Mouse (Mus musculus) embryonic fibroblast, embryonic 13.5 days (primary cell): Measurements from ENCODE around the gene Rrm2. TPM values are rescaled to one million over a fixed set of nuclear protein-coding genes. Genes with fewer than 3 reads are reported as not detected.
A peak's percentile ranks its signal among the peaks of the same experiment; 100 is the strongest.

Source experiments
- H3K27ac ChIP-seq: 2 replicates; pipeline ENCODE4 v1.5.1; 2012; ENCODE audit warnings: low read length, control low read depth, inconsistent platforms; ENCODE audit not compliant: insufficient read depth
- H3K4me1 ChIP-seq: 2 replicates; pipeline ENCODE4 v1.6.1; 2011; ENCODE audit warnings: low read length; ENCODE audit not compliant: control insufficient read depth, insufficient read depth
- H3K4me3 ChIP-seq: 2 replicates; pipeline ENCODE4 v1.5.1; 2011; ENCODE audit warnings: mild to moderate bottlenecking, control low read depth, low read length; ENCODE audit not compliant: insufficient read depth
- CTCF ChIP-seq: IDR thresholded peaks from 2 replicates; pipeline ENCODE4 v1.5.1; 2011; ENCODE audit warnings: mild to moderate bottlenecking, control low read depth, low read length, moderate library complexity, borderline replicate concordance; ENCODE audit not compliant: insufficient read depth
- POLR2A ChIP-seq: IDR thresholded peaks from 2 replicates; pipeline ENCODE4 v1.6.1; 2011; ENCODE audit warnings: low read depth, mild to moderate bottlenecking, control low read depth, low read length, moderate library complexity
- polyA plus RNA-seq: library from polyadenylated mRNA; stranded (reverse); fragments of >200 nt; gene quantifications from 2 replicates; pipeline ENCODE4 v1.2.4, GENCODE M21; 2011; ENCODE audit warnings: low read depth; ENCODE audit not compliant: missing spikeins, insufficient read length

Gene Rrm2
- 102 and 106 TPM in 2 replicates for polyA plus RNA-seq

DNA sequence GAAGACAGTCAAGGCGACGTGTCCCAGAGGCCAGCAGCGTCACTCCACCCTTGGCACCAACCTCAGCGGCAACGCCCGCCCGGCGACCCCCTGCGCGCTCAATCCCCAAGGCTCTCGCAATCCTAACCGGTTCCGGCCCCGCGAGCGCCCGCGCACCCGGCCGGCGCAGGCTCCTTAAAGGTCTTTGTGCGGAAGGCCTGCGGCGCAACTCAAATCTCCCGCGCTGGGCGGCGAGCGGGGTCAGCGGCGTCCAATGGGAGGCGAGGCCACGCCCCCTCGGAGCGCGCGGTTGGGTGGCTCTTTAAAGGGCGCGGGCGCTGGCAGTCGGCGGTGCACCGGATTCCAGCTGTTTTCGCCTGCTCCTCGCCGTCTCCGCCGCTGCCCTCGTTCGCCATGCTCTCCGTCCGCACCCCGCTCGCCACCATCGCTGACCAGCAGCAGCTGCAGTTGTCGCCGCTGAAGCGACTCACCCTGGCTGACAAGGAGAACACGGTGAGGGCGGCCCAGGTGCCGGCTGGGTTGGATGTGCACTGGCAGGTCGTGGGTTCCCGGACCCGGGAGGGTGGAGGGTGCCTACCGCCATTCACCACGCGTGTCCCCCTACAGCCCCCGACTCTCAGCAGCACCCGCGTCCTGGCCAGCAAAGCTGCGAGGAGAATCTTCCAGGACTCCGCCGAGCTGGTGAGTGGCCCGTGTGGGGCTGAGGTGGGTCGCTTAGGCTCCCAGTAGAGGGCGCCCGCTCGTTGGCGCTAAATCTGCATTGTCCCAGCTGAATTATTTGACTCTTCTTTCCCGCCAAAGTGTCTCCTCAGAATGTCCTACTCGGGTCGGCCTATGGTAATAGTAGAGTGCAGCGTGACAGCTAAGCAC, at the start of gene Rrm2:
Gene Rrm2, plus strand, starts transcription at position 288 of the 870 bp plus-strand sequence.
- 0 out of 2 replicates have a peak, but pooled peaks have one; percentile 9 for TF ChIP-seq CTCF
- TF ChIP-seq POLR2A, result peak; percentile 91
- H3K4me1 ChIP-seq, result peaks cover 8% of the 10 kb centered on the region; the same call in 1 of the 2 replicates
- H3K4me3 ChIP-seq, result peak within 1 kb of the TSS; percentile 57
- H3K27ac ChIP-seq, result peak within 1 kb of the TSS; percentile 83

DNA sequence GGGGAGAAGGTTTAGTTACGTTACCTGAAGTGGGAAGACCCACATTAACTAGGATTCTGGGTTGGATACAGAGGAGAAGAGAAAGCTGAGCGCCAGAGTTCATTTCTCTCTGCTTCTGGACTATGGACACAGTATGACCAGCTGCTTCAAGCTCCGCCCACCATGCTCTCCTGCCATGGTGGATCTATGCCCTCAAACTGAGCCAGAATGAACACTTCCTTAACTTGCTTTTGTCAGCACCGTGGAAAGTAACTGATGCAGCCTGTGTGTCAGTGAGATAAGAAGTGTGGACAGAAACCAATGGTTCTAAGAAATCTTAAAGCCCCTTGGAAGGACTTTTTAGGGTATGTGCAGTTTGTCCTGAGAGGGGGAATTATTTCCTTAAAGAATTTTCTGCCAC, 49.0 kb upstream of the Rrm2 start:
- Histone ChIP-seq H3K4me3 (no peak overlapping the region), H3K27ac (no peak overlapping the region), H3K4me1 (no peaks in the 10 kb centered on the region)
- TF ChIP-seq CTCF, result no peak
- TF ChIP-seq POLR2A, result no peak

DNA sequence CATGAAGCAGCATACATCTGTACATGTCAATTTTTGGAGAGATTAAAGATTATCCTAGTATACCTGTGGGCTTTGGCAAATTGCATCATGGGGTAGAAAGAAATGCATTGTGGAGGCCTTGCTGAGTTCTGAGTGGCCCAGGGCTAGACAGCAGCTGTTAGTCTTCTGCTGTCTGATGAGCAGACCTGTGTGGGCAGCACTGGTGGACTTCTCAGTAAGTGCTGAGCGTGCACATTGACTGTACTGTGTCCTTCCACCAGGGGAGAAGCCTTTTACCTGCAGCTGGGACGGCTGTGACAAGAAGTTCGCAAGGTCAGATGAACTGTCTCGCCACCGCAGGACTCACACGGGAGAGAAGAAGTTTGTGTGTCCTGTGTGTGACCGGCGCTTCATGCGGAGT, 48.1 kb upstream of the Rrm2 start:
- H3K4me1 ChIP-seq, result no peaks in the 10 kb centered on the region
- no peak overlapping the region for H3K4me3 ChIP-seq
- TF ChIP-seq POLR2A, result no peak
- H3K27ac ChIP-seq, result no peak overlapping the region

- no peak overlapping the region for H3K4me3 ChIP-seq
- no peak overlapping the region for H3K27ac ChIP-seq
- no peaks in the 10 kb centered on the region for H3K4me1 ChIP-seq
- no peak for TF ChIP-seq POLR2A
- no peak for TF ChIP-seq CTCF
Measured at GRCm38 (mm10) chr12:24661100-24661499, 46.9 kb upstream of the Rrm2 start.

- TF ChIP-seq CTCF (no peak), POLR2A (no peak)
- Histone ChIP-seq H3K4me1 (no peaks in the 10 kb centered on the region), H3K27ac (no peak overlapping the region), H3K4me3 (no peak overlapping the region)
Measured at GRCm38 (mm10) chr12:24662131-24662530, 45.9 kb upstream of the Rrm2 start.

DNA sequence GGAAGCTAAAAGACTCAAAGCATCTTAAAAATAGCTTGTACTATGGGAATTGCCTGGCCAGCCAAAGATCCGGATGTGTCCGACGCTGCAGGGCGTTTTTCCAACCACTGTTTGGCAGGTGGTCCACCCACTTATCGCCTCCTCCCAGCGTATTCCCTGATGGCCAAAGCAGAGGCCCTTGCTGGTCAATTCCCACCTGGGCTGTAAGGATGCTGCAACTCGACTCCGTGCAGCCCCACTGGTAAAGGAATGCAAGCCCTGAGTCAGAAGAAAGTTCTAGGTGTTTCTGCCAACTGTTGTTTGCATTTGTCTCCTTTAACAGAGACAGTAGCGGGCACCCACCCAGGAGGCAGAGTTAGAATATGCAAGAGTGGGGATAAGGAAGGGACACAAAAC, 27.9 kb upstream of the Rrm2 start:
- Histone ChIP-seq H3K4me1 (0 out of 2 replicates have a peak, but pooled peaks cover 5% of the 10 kb centered on the region), H3K4me3 (no peak overlapping the region), H3K27ac (no peak overlapping the region)
- TF ChIP-seq POLR2A, result no peak
- no peak for TF ChIP-seq CTCF

DNA sequence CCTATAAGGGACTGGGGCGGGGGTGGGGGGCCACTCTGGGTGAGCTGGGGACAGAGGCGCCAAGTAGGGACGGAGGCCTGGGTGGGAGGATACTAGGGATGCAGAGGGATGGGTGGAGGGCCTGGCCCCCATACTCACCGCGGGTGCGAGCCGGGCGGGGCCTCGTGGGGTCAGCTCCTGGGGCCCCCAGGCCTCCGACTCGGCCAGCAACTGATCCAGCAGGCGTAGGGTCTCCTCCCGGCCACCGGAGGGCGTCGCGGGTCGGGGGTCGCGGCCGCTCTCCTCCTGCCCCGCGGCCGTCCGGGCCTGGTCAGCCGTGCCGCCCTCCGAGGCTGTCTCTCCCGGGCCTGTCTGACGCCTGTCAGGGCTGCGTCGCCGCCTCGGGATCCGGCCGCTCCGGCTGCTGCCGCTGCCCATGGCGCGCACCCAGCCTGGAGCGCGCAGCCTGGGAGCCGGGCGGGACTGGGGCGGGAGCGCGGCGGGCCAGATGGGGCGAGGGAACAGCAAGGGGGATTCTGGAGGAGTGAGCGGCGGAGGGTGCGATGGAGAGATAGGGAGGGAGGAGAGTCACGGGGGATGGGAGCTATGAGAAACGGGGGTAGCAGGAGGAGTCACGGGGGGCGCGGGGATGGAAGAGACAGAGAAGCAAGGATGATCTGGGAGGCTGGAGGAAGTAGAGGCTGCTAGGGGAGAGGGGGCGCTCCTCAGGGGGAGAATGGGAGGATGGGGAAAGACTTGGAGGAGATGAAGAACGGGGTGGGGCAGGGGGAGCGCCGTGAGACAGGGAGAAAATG, 27.4 kb upstream of the Rrm2 start:
- TF ChIP-seq POLR2A (peak; percentile 25; the same call in 1 of the 2 replicates), CTCF (no peak)
- H3K27ac ChIP-seq, result no peak overlapping the region

DNA sequence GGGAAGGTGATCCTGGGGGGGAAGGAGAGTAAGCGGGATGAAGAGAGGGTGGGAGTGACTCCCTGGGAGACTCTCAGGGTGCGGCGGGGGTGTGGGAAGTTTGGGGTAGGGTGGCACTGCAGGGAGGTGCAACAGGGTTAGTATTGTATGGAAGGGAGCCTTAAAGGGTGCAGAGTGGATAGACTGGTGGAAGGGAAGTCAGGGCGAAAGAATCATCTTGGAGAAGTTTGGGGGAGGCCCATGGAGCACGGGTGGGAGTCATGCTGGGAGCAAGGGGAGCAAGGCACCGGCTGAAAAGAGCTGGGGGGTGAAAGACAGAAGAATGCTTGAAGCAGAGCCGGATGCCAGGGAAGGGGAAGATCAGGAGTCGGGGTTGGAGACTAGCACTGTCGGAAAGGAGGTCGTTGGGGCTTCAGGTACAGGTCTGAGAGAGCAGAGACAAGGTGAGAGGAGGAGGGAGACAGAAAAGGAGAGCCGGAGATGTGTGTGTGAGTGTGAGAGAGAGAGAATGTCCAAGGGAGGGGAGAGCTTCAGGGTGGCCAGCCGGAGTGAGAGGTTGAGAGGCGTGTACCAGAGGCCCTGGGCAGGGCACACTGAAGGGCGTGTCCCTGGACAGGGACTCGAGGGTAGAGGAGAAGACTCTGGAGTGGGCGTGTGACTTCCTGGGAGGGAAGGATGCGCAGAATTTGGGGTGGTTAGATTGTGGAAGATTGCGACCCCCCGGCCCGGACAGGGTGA, 26.6 kb upstream of the Rrm2 start, which contains the start of gene Cys1:
Gene Cys1, minus strand, starts transcription at position 528 of the 738 bp plus-strand sequence.
- Histone ChIP-seq H3K27ac (no peak within 1 kb of the TSS), H3K4me1 (0 out of 2 replicates have a peak, but pooled peaks cover 5% of the 10 kb centered on the region), H3K4me3 (peak within 1 kb of the TSS; percentile 24)
- TF ChIP-seq POLR2A (no peak), CTCF (no peak)

More for the DNA sequence above, 27.4 kb upstream of the Rrm2 start:
- H3K4me3 ChIP-seq, result peak overlapping the region; percentile 24
- H3K4me1 ChIP-seq, result 0 out of 2 replicates have a peak, but pooled peaks cover 5% of the 10 kb centered on the region

- TF ChIP-seq CTCF (no peak), POLR2A (no peak)
- no peak overlapping the region for H3K4me3 ChIP-seq
- 0 out of 2 replicates have a peak, but pooled peaks cover 5% of the 10 kb centered on the region for H3K4me1 ChIP-seq
- no peak overlapping the region for H3K27ac ChIP-seq
Measured at GRCm38 (mm10) chr12:24682563-24682962, 25.5 kb upstream of the Rrm2 start.
